Mouse (Mus musculus): ENCODE data around the gene Eef1akmt4. TPM values are rescaled to one million over a fixed set of nuclear protein-coding genes. Genes with fewer than 3 reads are reported as not detected.

The Eef1akmt4 gene
- total RNA-seq (2012; rRNA removed) = 38.6 and 52.2 TPM in 2 replicates
- 10 to 100 TPM in 1 of 2 experiments, not detected in 1; 37.1 TPM for polyA plus RNA-seq (2012; ENCODE audit: insufficient read depth in 1 of 2, insufficient read length in 2 of 2, low read depth in 1 of 2, low replicate concordance in 2 of 2, missing spikeins in 1 of 2)

GRCm38 (mm10) chr16:20611357-20612227 lies at the start of gene Eef1akmt4, which contains the start of the genes Gm49333 and Alg3:
Eef1akmt4 (plus strand) TSS chr16:20611593.
Gm49333 (plus strand) TSS chr16:20611610.
Alg3 (minus strand) TSS chr16:20611735.
- peaks cover 24% of the 10 kb centered on the region for H3K79me2 ChIP-seq (ENCODE audit: control insufficient read depth, insufficient read depth, low read length, poor library complexity)

GRCm38 (mm10) chr16:20565075-20565474 lies 46.3 kb upstream of the Eef1akmt4 start:
- no peaks in the 10 kb centered on the region for H3K27me3 ChIP-seq (ENCODE audit: control insufficient read depth in 1 of 2, insufficient read depth in 2 of 2, low read length in 2 of 2)
- no peaks in the 10 kb centered on the region for H3K79me2 ChIP-seq (ENCODE audit: control insufficient read depth, insufficient read depth, low read length, poor library complexity)
- H3K9ac ChIP-seq (ENCODE audit: control insufficient read depth, low read depth, low read length, poor library complexity, severe bottlenecking) = no peak overlapping the region
- peak; percentile 53 for DNase-seq (ENCODE audit: low read depth, low spot score)
- H3K27ac ChIP-seq (ENCODE audit: control insufficient read depth, low read depth, low read length) = no peak overlapping the region
- H3K36me3 ChIP-seq (ENCODE audit: control insufficient read depth in 1 of 2, insufficient read depth in 2 of 2, low read length in 2 of 2) = peaks cover 2 to 4% of the 10 kb centered on the region in 2 experiments; a peak in 3 of 4 replicates
- TF ChIP-seq SIN3A (IDR thresholded peaks at IDR 0.05; ENCODE audit: low read length) = no peak
- no peak for TF ChIP-seq MAFK (IDR thresholded peaks at IDR 0.05; ENCODE audit: borderline replicate concordance, low read depth, low read length)
- no peak for TF ChIP-seq MAX (IDR thresholded peaks at IDR 0.05; ENCODE audit: low read length)
- TF ChIP-seq ZC3H11A (IDR thresholded peaks at IDR 0.05; ENCODE audit: low read depth, low read length) = no peak
- TF ChIP-seq HCFC1 (IDR thresholded peaks at IDR 0.05; ENCODE audit: low read depth, low read length) = no peak
- no peak for TF ChIP-seq UBTF (IDR thresholded peaks at IDR 0.05; ENCODE audit: borderline replicate concordance, insufficient read depth, low read depth, low read length)
- no peak for TF ChIP-seq CHD1 (IDR thresholded peaks at IDR 0.05; ENCODE audit: low read depth, low read length)
- TF ChIP-seq E2F4 (IDR thresholded peaks at IDR 0.05; ENCODE audit: borderline replicate concordance, low read depth, low read length) = no peak
- no peak for TF ChIP-seq JUND (IDR thresholded peaks at IDR 0.05; ENCODE audit: low read depth, low read length)
- no peak for TF ChIP-seq ZKSCAN1 (IDR thresholded peaks at IDR 0.05; ENCODE audit: low read depth, low read length)
- TF ChIP-seq MXI1 (IDR thresholded peaks at IDR 0.05; ENCODE audit: low read depth, low read length) = no peak
- TF ChIP-seq ZMIZ1 (IDR thresholded peaks at IDR 0.05; ENCODE audit: low read depth, low read length) = no peak
- no peak for TF ChIP-seq NELFE (IDR thresholded peaks at IDR 0.05; ENCODE audit: low read depth, low read length)
- TF ChIP-seq RAD21 (IDR thresholded peaks at IDR 0.05; ENCODE audit: low read depth, low read length) = no peak
- no peak for TF ChIP-seq ETS1 (IDR thresholded peaks at IDR 0.05; ENCODE audit: low read depth, low read length)
- TF ChIP-seq CHD2 (IDR thresholded peaks at IDR 0.05; ENCODE audit: low read length) = no peak
- no peak overlapping the region for H3K4me3 ChIP-seq (ENCODE audit: control insufficient read depth in 1 of 2, insufficient read depth in 1 of 2, low read depth in 2 of 2, low read length in 2 of 2)
- H3K4me1 ChIP-seq (ENCODE audit: control insufficient read depth in 1 of 2, insufficient read depth in 2 of 2, low read length in 2 of 2) = peaks cover 0 to 8% of the 10 kb centered on the region in 2 experiments; a peak in 2 of 4 replicates
- no peaks in the 10 kb centered on the region for H3K9me3 ChIP-seq (replicated peaks; ENCODE audit: insufficient read depth, low read length)

More at GRCm38 (mm10) chr16:20611357-20612227, at the start of gene Eef1akmt4, which contains the start of the genes Gm49333 and Alg3:
- Histone ChIP-seq H3K9ac (ENCODE audit: control insufficient read depth, low read depth, low read length, poor library complexity, severe bottlenecking) (peak within 1 kb of the TSS; percentile 99), H3K9me3 (replicated peaks; ENCODE audit: insufficient read depth, low read length) (no peaks in the 10 kb centered on the region), H3K27me3 (ENCODE audit: control insufficient read depth in 1 of 2, insufficient read depth in 2 of 2, low read length in 2 of 2) (no peaks in the 10 kb centered on the region), H3K27ac (ENCODE audit: control insufficient read depth, low read depth, low read length) (peak within 1 kb of the TSS; percentile 90), H3K36me3 (ENCODE audit: control insufficient read depth in 1 of 2, insufficient read depth in 2 of 2, low read length in 2 of 2) (peaks cover 0 to 10% of the 10 kb centered on the region in 2 experiments; a peak in 1 of 4 replicates), H3K4me3 (ENCODE audit: control insufficient read depth in 1 of 2, insufficient read depth in 1 of 2, low read depth in 2 of 2, low read length in 2 of 2) (peak within 1 kb of the TSS; percentile 91 to 95), H3K4me1 (ENCODE audit: control insufficient read depth in 1 of 2, insufficient read depth in 2 of 2, low read length in 2 of 2) (no peaks in the 10 kb centered on the region; a peak in 1 of 4 replicates)
- peak; percentile 98 for DNase-seq (ENCODE audit: low read depth, low spot score)
- TF ChIP-seq POLR2AphosphoS2 (IDR thresholded peaks at IDR 0.05; ENCODE audit: low read length) (peak; percentile 51; the same call in 1 of the 2 replicates), ELF1 (IDR thresholded peaks at IDR 0.05; ENCODE audit: low read depth, low read length) (peak; percentile 30; the same call in 1 of the 2 replicates), ZNF384 (IDR thresholded peaks at IDR 0.05; ENCODE audit: low read depth, low read length) (no peak), POLR2A (IDR thresholded peaks at IDR 0.05; ENCODE audit: control insufficient read depth in 1 of 2, insufficient read depth in 1 of 2, low read depth in 1 of 2, low read length in 2 of 2, poor library complexity in 1 of 2) (peak; percentile 70 to 87; a peak in 3 of 4 replicates), NELFE (IDR thresholded peaks at IDR 0.05; ENCODE audit: low read depth, low read length) (peak; percentile 74), ZMIZ1 (IDR thresholded peaks at IDR 0.05; ENCODE audit: low read depth, low read length) (0 out of 2 replicates have a peak, but pooled peaks have one; percentile 19), ETS1 (IDR thresholded peaks at IDR 0.05; ENCODE audit: low read depth, low read length) (peak; percentile 64; the same call in 1 of the 2 replicates), MAX (IDR thresholded peaks at IDR 0.05; ENCODE audit: low read length) (peak; percentile 99), HCFC1 (IDR thresholded peaks at IDR 0.05; ENCODE audit: low read depth, low read length) (peak; percentile 81), MXI1 (IDR thresholded peaks at IDR 0.05; ENCODE audit: low read depth, low read length) (peak; percentile 99), TBP (IDR thresholded peaks at IDR 0.05; ENCODE audit: low read depth, low read length) (peak; percentile 92), E2F4 (IDR thresholded peaks at IDR 0.05; ENCODE audit: borderline replicate concordance, low read depth, low read length) (no peak), SIN3A (IDR thresholded peaks at IDR 0.05; ENCODE audit: low read length) (peak; percentile 99), MAFK (IDR thresholded peaks at IDR 0.05; ENCODE audit: borderline replicate concordance, low read depth, low read length) (no peak), MYC (IDR thresholded peaks at IDR 0.05; ENCODE audit: low read depth, low read length) (peak; percentile 100), BHLHE40 (IDR thresholded peaks at IDR 0.05; ENCODE audit: borderline replicate concordance, low read depth, low read length) (peak; percentile 57; the same call in 1 of the 2 replicates), TCF12 (IDR thresholded peaks at IDR 0.05; ENCODE audit: low read depth, low read length) (peak; percentile 38; the same call in 1 of the 2 replicates), CTCF (IDR thresholded peaks at IDR 0.05 in 2 of 3, conservative IDR thresholded peaks at IDR 0.05 in 1 of 3; ENCODE audit: control insufficient read depth in 1 of 3, insufficient read depth in 1 of 3, low read depth in 2 of 3, low read length in 3 of 3, poor library complexity in 1 of 3, severe bottlenecking in 1 of 3) (no peak), CHD2 (IDR thresholded peaks at IDR 0.05; ENCODE audit: low read length) (no peak), POLR2AphosphoS5 (IDR thresholded peaks at IDR 0.05; ENCODE audit: borderline replicate concordance, low read depth, low read length) (no peak), MEF2A (IDR thresholded peaks at IDR 0.05; ENCODE audit: extremely low read depth, insufficient replicate concordance, low read depth, low read length, poor library complexity, severe bottlenecking) (no peak), CHD1 (IDR thresholded peaks at IDR 0.05; ENCODE audit: low read depth, low read length) (no peak)

All from MEL (cell line).